Mouse (Mus musculus): ENCODE results near the gene Apobec2. TPM values are rescaled to one million over a fixed set of nuclear protein-coding genes. Genes with fewer than 3 reads are reported as not detected.

Apobec2 gene
- polyA plus RNA-seq, 1 experiment from 2014 or later: 0.29 TPM

DNA sequence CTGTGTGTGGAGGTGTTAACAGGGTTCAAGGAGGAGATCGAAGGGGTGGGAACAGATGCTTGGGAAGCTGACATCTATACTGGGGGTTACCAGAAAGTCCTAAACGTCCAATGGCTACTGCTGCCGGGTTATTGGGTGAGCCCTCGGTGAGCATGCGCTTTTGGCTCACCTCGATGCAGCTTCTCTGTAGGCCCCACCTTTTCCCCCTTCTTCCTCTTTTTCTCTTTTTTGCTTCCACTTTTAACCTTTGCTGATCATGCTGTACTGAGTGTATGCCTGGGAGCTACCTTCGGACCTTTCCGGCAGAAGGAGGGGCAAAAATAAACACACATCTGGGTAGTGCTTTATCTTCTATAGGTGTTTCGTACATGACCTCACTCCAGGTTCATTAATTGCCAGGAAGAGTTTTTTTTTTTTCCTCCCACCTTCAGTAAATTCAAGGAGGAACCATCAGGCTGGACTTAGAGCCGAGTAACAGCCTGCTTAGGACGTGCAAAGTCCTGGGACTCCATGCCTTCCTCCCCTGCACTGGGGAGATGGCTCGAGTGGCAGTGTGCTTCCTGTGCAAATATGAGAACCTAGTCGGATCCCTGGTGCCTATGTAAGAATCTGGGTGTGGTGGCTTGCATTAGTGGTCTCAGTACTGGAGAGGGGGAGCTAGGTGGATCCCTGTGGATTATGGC is 25.4 kb upstream of the Apobec2 start:
- H3K36me3 ChIP-seq (ENCODE audit: control insufficient read depth, insufficient read depth, low read length): no peaks in the 10 kb centered on the region
- ATAC-seq (ENCODE audit: low FRiP score, low TSS enrichment) (no peak), DNase-seq (no peak)
- H3K27ac ChIP-seq (replicated peaks; ENCODE audit: low read depth, low read length): no peak overlapping the region
- H3K4me2 ChIP-seq (ENCODE audit: low read length): no peak overlapping the region
- H3K9me3 ChIP-seq (ENCODE audit: control insufficient read depth, low read length): no peaks in the 10 kb centered on the region
- no peak overlapping the region for H3K4me3 ChIP-seq (replicated peaks; ENCODE audit: low read depth, low read length)
- H3K27me3 ChIP-seq (ENCODE audit: control insufficient read depth, insufficient read depth, low read length): no peaks in the 10 kb centered on the region
- 88% methylated on average over 13 of the region's 13 CpGs for WGBS
- no peaks in the 10 kb centered on the region for H3K4me1 ChIP-seq (ENCODE audit: control insufficient read depth, insufficient read depth, low read length)
- H3K9ac ChIP-seq (replicated peaks; ENCODE audit: low read length): no peak overlapping the region

DNA sequence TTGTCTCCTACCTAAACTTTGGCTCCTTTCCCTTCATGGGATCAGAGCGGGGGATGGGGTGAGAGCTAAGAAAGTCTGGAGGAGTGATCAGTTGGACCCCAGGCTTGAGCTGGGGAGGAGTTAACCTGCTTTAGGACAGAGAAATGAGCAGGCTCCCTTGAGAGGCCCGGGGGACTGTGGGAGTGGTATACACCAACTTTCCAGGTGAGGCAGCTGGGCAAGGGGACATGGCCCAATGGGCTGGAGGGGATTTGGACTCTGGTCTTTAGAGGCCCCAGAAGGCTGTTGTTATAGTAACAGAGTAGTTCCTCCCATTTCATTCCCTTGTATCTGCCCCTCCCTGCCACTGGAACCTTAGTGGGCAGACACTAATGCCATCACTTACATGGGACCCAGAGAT is 23.2 kb upstream of the Apobec2 start:
- no peak overlapping the region for H3K27ac ChIP-seq (replicated peaks; ENCODE audit: low read depth, low read length)
- ATAC-seq (ENCODE audit: low FRiP score, low TSS enrichment): no peak

DNA sequence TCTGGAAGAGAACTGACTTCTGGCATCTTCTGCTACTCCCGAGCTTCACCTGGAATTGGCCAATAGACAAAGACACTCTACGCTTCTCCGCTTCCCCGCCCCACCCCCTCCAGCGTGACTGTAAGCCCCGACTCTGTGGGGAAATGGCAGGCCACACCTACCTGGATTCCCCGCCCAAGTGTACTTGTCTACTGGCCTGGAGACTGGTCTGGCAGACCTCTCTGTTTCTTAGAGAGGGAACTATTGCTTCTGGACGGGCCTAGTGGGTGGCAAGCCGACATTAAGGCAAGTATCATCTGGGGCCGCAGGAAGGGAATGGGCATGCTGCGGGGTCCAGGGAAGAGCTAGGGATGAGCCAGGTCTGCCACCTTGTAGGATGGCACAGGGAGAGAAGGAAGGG is 22.0 kb upstream of the Apobec2 start, which contains the start of gene Unc5cl:
Gene Unc5cl (plus strand): TSS at position 214 of the 400 bp plus-strand sequence.
- no peak within 1 kb of the TSS for H3K9ac ChIP-seq (replicated peaks; ENCODE audit: low read length)

More for the DNA sequence above, 23.2 kb upstream of the Apobec2 start:
- no peak overlapping the region for H3K9ac ChIP-seq (replicated peaks; ENCODE audit: low read length)
- no peak overlapping the region for H3K4me3 ChIP-seq (replicated peaks; ENCODE audit: low read depth, low read length)
- 81% methylated on average over 2 of the region's 2 CpGs for WGBS
- no peaks in the 10 kb centered on the region for H3K4me1 ChIP-seq (ENCODE audit: control insufficient read depth, insufficient read depth, low read length)
- H3K4me2 ChIP-seq (ENCODE audit: low read length): no peak overlapping the region
- no peaks in the 10 kb centered on the region for H3K9me3 ChIP-seq (ENCODE audit: control insufficient read depth, low read length)
- DNase-seq: no peak
- no peaks in the 10 kb centered on the region for H3K27me3 ChIP-seq (ENCODE audit: control insufficient read depth, insufficient read depth, low read length)
- H3K36me3 ChIP-seq (ENCODE audit: control insufficient read depth, insufficient read depth, low read length): no peaks in the 10 kb centered on the region

GRCm38 (mm10) chr17:48454190-48454589 is 21.5 kb upstream of the Apobec2 start:
- WGBS: 63% methylated on average over 7 of the region's 7 CpGs
- H3K9ac ChIP-seq (replicated peaks; ENCODE audit: low read length): no peak overlapping the region

More for the DNA sequence above, 22.0 kb upstream of the Apobec2 start, which contains the start of gene Unc5cl:
- H3K27me3 ChIP-seq (ENCODE audit: control insufficient read depth, insufficient read depth, low read length): no peaks in the 10 kb centered on the region
- ATAC-seq (ENCODE audit: low FRiP score, low TSS enrichment): no peak
- 61% methylated on average over 11 of the region's 11 CpGs for WGBS
- H3K4me2 ChIP-seq (ENCODE audit: low read length): no peak within 1 kb of the TSS
- H3K27ac ChIP-seq (replicated peaks; ENCODE audit: low read depth, low read length): no peak within 1 kb of the TSS
- H3K4me1 ChIP-seq (ENCODE audit: control insufficient read depth, insufficient read depth, low read length): no peaks in the 10 kb centered on the region
- H3K4me3 ChIP-seq (replicated peaks; ENCODE audit: low read depth, low read length): no peak within 1 kb of the TSS
- no peak for DNase-seq
- no peaks in the 10 kb centered on the region for H3K36me3 ChIP-seq (ENCODE audit: control insufficient read depth, insufficient read depth, low read length)
- H3K9me3 ChIP-seq (ENCODE audit: control insufficient read depth, low read length): no peaks in the 10 kb centered on the region

DNA sequence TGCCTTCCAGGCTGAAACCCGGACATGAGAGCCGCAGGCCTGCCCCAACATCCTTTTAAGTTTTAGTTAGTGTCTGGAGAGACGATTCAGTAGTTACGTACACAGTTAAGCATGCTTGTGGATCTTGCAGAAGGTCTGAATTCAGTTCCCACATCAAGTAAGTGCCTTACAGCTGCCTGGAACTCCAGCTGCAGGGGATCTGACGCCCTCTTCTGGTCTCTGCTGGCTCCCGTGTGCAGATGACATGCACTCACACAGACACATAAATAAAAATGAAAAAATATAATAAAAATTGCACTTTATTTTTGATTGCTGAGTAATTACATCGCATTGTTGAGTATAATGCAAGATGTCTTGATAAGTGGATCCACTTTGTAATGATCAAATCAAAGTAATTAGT is 20.8 kb upstream of the Apobec2 start:
- no peak for DNase-seq
- H3K36me3 ChIP-seq (ENCODE audit: control insufficient read depth, insufficient read depth, low read length): no peaks in the 10 kb centered on the region
- no peak overlapping the region for H3K4me2 ChIP-seq (ENCODE audit: low read length)
- ATAC-seq (ENCODE audit: low FRiP score, low TSS enrichment): no peak
- no peak overlapping the region for H3K4me3 ChIP-seq (replicated peaks; ENCODE audit: low read depth, low read length)
- no peaks in the 10 kb centered on the region for H3K4me1 ChIP-seq (ENCODE audit: control insufficient read depth, insufficient read depth, low read length)
- H3K9me3 ChIP-seq (ENCODE audit: control insufficient read depth, low read length): no peaks in the 10 kb centered on the region
- H3K9ac ChIP-seq (replicated peaks; ENCODE audit: low read length): no peak overlapping the region
- 77% methylated on average over 7 of the region's 7 CpGs for whole genome bisulfite sequencing
- no peaks in the 10 kb centered on the region for H3K27me3 ChIP-seq (ENCODE audit: control insufficient read depth, insufficient read depth, low read length)
- no peak overlapping the region for H3K27ac ChIP-seq (replicated peaks; ENCODE audit: low read depth, low read length)

More at GRCm38 (mm10) chr17:48454190-48454589, 21.5 kb upstream of the Apobec2 start:
- Histone ChIP-seq H3K4me3 (replicated peaks; ENCODE audit: low read depth, low read length) (no peak overlapping the region), H3K36me3 (ENCODE audit: control insufficient read depth, insufficient read depth, low read length) (no peaks in the 10 kb centered on the region), H3K27me3 (ENCODE audit: control insufficient read depth, insufficient read depth, low read length) (no peaks in the 10 kb centered on the region), H3K27ac (replicated peaks; ENCODE audit: low read depth, low read length) (no peak overlapping the region), H3K4me2 (ENCODE audit: low read length) (no peak overlapping the region), H3K9me3 (ENCODE audit: control insufficient read depth, low read length) (no peaks in the 10 kb centered on the region), H3K4me1 (ENCODE audit: control insufficient read depth, insufficient read depth, low read length) (no peaks in the 10 kb centered on the region)
- ATAC-seq (ENCODE audit: low FRiP score, low TSS enrichment) (no peak), DNase-seq (no peak)

GRCm38 (mm10) chr17:48451753-48452444 is 19.2 kb upstream of the Apobec2 start:
- H3K27me3 ChIP-seq (ENCODE audit: control insufficient read depth, insufficient read depth, low read length): no peaks in the 10 kb centered on the region
- no peaks in the 10 kb centered on the region for H3K9me3 ChIP-seq (ENCODE audit: control insufficient read depth, low read length)
- H3K4me1 ChIP-seq (ENCODE audit: control insufficient read depth, insufficient read depth, low read length): no peaks in the 10 kb centered on the region
- WGBS: 61% methylated on average over 9 of the region's 9 CpGs
- no peak overlapping the region for H3K4me2 ChIP-seq (ENCODE audit: low read length)
- no peaks in the 10 kb centered on the region for H3K36me3 ChIP-seq (ENCODE audit: control insufficient read depth, insufficient read depth, low read length)
- H3K9ac ChIP-seq (replicated peaks; ENCODE audit: low read length): no peak overlapping the region
- DNase-seq (no peak), ATAC-seq (ENCODE audit: low FRiP score, low TSS enrichment) (no peak)
- H3K4me3 ChIP-seq (replicated peaks; ENCODE audit: low read depth, low read length): no peak overlapping the region
- no peak overlapping the region for H3K27ac ChIP-seq (replicated peaks; ENCODE audit: low read depth, low read length)

DNA sequence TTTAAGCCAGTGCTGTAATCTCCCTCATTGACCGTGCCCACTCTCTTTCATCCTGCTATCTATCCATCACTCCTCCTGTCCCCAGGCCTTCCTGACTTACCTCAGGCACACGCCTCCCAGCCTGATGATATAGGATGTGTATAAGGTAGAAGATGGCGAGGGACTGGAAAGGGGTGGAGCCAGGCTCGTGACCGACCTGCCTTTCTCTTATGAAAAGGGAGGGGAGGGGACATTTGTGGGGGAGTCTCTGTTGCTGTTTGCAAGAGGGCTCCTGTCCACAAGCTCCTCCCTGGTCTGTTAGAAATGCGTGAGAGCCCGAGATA is 18.6 kb upstream of the Apobec2 start, which contains the start of gene Tspo2:
Gene Tspo2 (minus strand): TSS at position 170 of the 323 bp plus-strand sequence.
- no peaks in the 10 kb centered on the region for H3K9me3 ChIP-seq (ENCODE audit: control insufficient read depth, low read length)
- no peaks in the 10 kb centered on the region for H3K36me3 ChIP-seq (ENCODE audit: control insufficient read depth, insufficient read depth, low read length)
- no peak within 1 kb of the TSS for H3K9ac ChIP-seq (replicated peaks; ENCODE audit: low read length)
- H3K27me3 ChIP-seq (ENCODE audit: control insufficient read depth, insufficient read depth, low read length): no peaks in the 10 kb centered on the region
- 59% methylated on average over 7 of the region's 7 CpGs for WGBS
- DNase-seq: no peak
- no peaks in the 10 kb centered on the region for H3K4me1 ChIP-seq (ENCODE audit: control insufficient read depth, insufficient read depth, low read length)
- no peak within 1 kb of the TSS for H3K27ac ChIP-seq (replicated peaks; ENCODE audit: low read depth, low read length)
- no peak within 1 kb of the TSS for H3K4me2 ChIP-seq (ENCODE audit: low read length)
- ATAC-seq (ENCODE audit: low FRiP score, low TSS enrichment): no peak
- H3K4me3 ChIP-seq (replicated peaks; ENCODE audit: low read depth, low read length): no peak within 1 kb of the TSS

- Histone ChIP-seq H3K27me3 (ENCODE audit: control insufficient read depth, insufficient read depth, low read length) (no peaks in the 10 kb centered on the region), H3K4me3 (replicated peaks; ENCODE audit: low read depth, low read length) (no peak overlapping the region), H3K4me1 (ENCODE audit: control insufficient read depth, insufficient read depth, low read length) (no peaks in the 10 kb centered on the region), H3K4me2 (ENCODE audit: low read length) (no peak overlapping the region), H3K9me3 (ENCODE audit: control insufficient read depth, low read length) (no peaks in the 10 kb centered on the region), H3K36me3 (ENCODE audit: control insufficient read depth, insufficient read depth, low read length) (no peaks in the 10 kb centered on the region), H3K9ac (replicated peaks; ENCODE audit: low read length) (no peak overlapping the region), H3K27ac (replicated peaks; ENCODE audit: low read depth, low read length) (no peak overlapping the region)
- WGBS: 69% methylated on average over 13 of the region's 13 CpGs
- DNase-seq (no peak), ATAC-seq (ENCODE audit: low FRiP score, low TSS enrichment) (no peak)
Observed at GRCm38 (mm10) chr17:48450666-48451352, 18.1 kb upstream of the Apobec2 start.

All from midbrain, embryonic 14.5 days (tissue).